In genomic region chr13:110444335-110444734, GRCm38 (mm10) we compare ENCODE assay signal across 23 mouse cellular contexts. TPM values are rescaled to one million over a fixed set of nuclear protein-coding genes. Genes with fewer than 3 reads are reported as not detected.
DNase-seq lines count a peak whose midpoint lies in the region; ATAC-seq and TF ChIP-seq lines count a peak whose summit lies in the region.
"Had no signal": no experiment of that assay in that cellular context is flagged by ENCODE, and none has a peak within 500 bp of the region (broad histone marks: within the 10 kb centered on the region; RNA-seq: fewer than 3 reads in every experiment).

No protein-coding gene starts in this region.

- WGBS in kidney, adult 2 months = 60% methylated on average over 4 of the region's 4 CpGs
- WGBS in lung, embryonic 16.5 days = 42% methylated on average over 4 of the region's 4 CpGs
- 47% methylated on average over 4 of the region's 4 CpGs for WGBS in stomach, embryonic 16.5 days

- H3K27me3 ChIP-seq in kidney, adult 2 months (replicated peaks; ENCODE audit: control insufficient read depth, insufficient read depth, low read length) = no peaks in the 10 kb centered on the region
- no peaks in the 10 kb centered on the region for H3K27me3 ChIP-seq in lung, embryonic 16.5 days (ENCODE audit: control insufficient read depth, insufficient read depth, low read depth, low read length)
- no peaks in the 10 kb centered on the region for H3K27me3 ChIP-seq in stomach, embryonic 16.5 days (ENCODE audit: control insufficient read depth, insufficient read depth, low read length)
- H3K27me3 ChIP-seq: neural tube, embryonic 13.5 days had no signal

- no peak for TF ChIP-seq CTCF in kidney, adult 2 months (conservative IDR thresholded peaks at IDR 0.05; ENCODE audit: insufficient read depth, insufficient read length, low read depth, low read length)

- peak; percentile 53 for ATAC-seq in lung, embryonic 16.5 days (ENCODE audit: low read depth)
- ATAC-seq in stomach, embryonic 16.5 days (ENCODE audit: insufficient read depth, low FRiP score) = peak; percentile 50; the same call in 1 of the 2 replicates
- ATAC-seq: CD4-positive, CD25-positive, alpha-beta regulatory T cell, adult 4 months; forebrain, embryonic 16.5 days; intestine, postnatal 0 days; midbrain, embryonic 13.5 days had no signal

- peaks cover 4% of the 10 kb centered on the region; the same call in 1 of the 2 replicates for H3K4me1 ChIP-seq in kidney, adult 2 months (ENCODE audit: control insufficient read depth, insufficient read depth, low read length)
- peaks cover 19% of the 10 kb centered on the region for H3K4me1 ChIP-seq in lung, embryonic 16.5 days (replicated peaks; ENCODE audit: control insufficient read depth, insufficient read depth, low read length)
- peaks cover 13% of the 10 kb centered on the region; the same call in 1 of the 2 replicates for H3K4me1 ChIP-seq in stomach, embryonic 16.5 days (ENCODE audit: control insufficient read depth, insufficient read depth, low read length)

- H3K4me2 ChIP-seq in lung, embryonic 16.5 days (ENCODE audit: low read depth, low read length) = no peak overlapping the region
- H3K4me2 ChIP-seq in stomach, embryonic 16.5 days (ENCODE audit: low read depth, low read length) = no peak overlapping the region
- H3K4me2 ChIP-seq: hindbrain, embryonic 14.5 days; midbrain, embryonic 13.5 days; neural tube, embryonic 13.5 days had no signal

- H3K9me3 ChIP-seq in lung, embryonic 16.5 days (ENCODE audit: control insufficient read depth, low read length) = no peaks in the 10 kb centered on the region
- no peaks in the 10 kb centered on the region for H3K9me3 ChIP-seq in stomach, embryonic 16.5 days (replicated peaks; ENCODE audit: control insufficient read depth, low read length)
- H3K9me3 ChIP-seq: heart, embryonic 10.5 days; midbrain, embryonic 13.5 days; neural tube, embryonic 13.5 days had no signal

- H3K27ac ChIP-seq in kidney, adult 2 months (ENCODE audit: insufficient read depth, low read depth, low read length) = no peak overlapping the region
- H3K27ac ChIP-seq in lung, embryonic 16.5 days (ENCODE audit: low read length) = peak overlapping the region; percentile 31; the same call in 1 of the 2 replicates
- no peak overlapping the region for H3K27ac ChIP-seq in stomach, embryonic 16.5 days (ENCODE audit: low read length)
- H3K27ac ChIP-seq: hindbrain, embryonic 14.5 days; liver, embryonic 14.5 days; macrophage; midbrain, embryonic 13.5 days; neural tube, embryonic 13.5 days had no signal

- H3K36me3 ChIP-seq in kidney, adult 2 months (ENCODE audit: control insufficient read depth, insufficient read depth, low read length) = no peaks in the 10 kb centered on the region
- no peaks in the 10 kb centered on the region for H3K36me3 ChIP-seq in lung, embryonic 16.5 days (ENCODE audit: control insufficient read depth, insufficient read depth, low read length)
- no peaks in the 10 kb centered on the region for H3K36me3 ChIP-seq in stomach, embryonic 16.5 days (ENCODE audit: control insufficient read depth, insufficient read depth, low read length)
- H3K36me3 ChIP-seq: heart, embryonic 10.5 days; midbrain, embryonic 13.5 days; neural tube, embryonic 13.5 days had no signal

- no peak for TF ChIP-seq POLR2A in kidney, adult 2 months (IDR thresholded peaks at IDR 0.05; ENCODE audit: low read depth, low read length)

- H3K4me3 ChIP-seq in kidney, adult 2 months (ENCODE audit: insufficient read depth, low read depth, low read length) = no peak overlapping the region
- H3K4me3 ChIP-seq in lung, embryonic 16.5 days (ENCODE audit: low read length) = no peak overlapping the region
- H3K4me3 ChIP-seq in stomach, embryonic 16.5 days (replicated peaks; ENCODE audit: low read length) = no peak overlapping the region
- H3K4me3 ChIP-seq: erythroblast, embryonic 14.5 days; heart, embryonic 10.5 days; midbrain, embryonic 13.5 days; neural tube, embryonic 13.5 days had no signal

- peak; percentile 20 for DNase-seq in kidney, adult 2 months
- no peak for DNase-seq in kidney, postnatal 4 days
- DNase-seq in lung, postnatal 4 days = no peak
- peak; percentile 25 for DNase-seq in brain, adult 2 months (ENCODE audit: low read depth, low spot score)
- no peak for DNase-seq in right cerebral cortex, adult 18-20 months
- DNase-seq: cerebellum, adult 2 months; gastrocnemius, postnatal 14 days; layer of hippocampus, adult 9-11 months; liver; right cerebral cortex, postnatal 14 days; thymus, postnatal 4 days had no signal

- no peak overlapping the region for H3K9ac ChIP-seq in lung, embryonic 16.5 days (ENCODE audit: low read length)
- H3K9ac ChIP-seq in stomach, embryonic 16.5 days (ENCODE audit: low read length) = no peak overlapping the region
- H3K9ac ChIP-seq: hindbrain, embryonic 14.5 days; liver, embryonic 14.5 days; midbrain, embryonic 13.5 days; neural tube, embryonic 13.5 days had no signal

RNA-seq across cellular contexts. Expression of gene Plk2, which starts 49.5 kb away (rescaled TPM):
- 4.5 and 5.4 TPM in 2 replicates for polyA plus RNA-seq in kidney, adult 2 months (2012; rRNA removed)
- 257 and 267 TPM in 2 replicates for polyA plus RNA-seq in lung, embryonic 16.5 days (2015; fragmentation: Nextera tagmentation; extraction: Ambion mirVana)
- 115 and 120 TPM in 2 replicates for polyA plus RNA-seq in stomach, embryonic 16.5 days (2015; fragmentation: Nextera tagmentation; extraction: Ambion mirVana)
- polyA plus RNA-seq: erythroblast, embryonic 14.5 days had no signal

Comparison
In these comparisons a context has a peak if more than half of its experiments do, and no peak if none do; other contexts are left out.
1. DNase-seq: peak in kidney, adult 2 months (single experiment) and brain, adult 2 months (single experiment); none in kidney, postnatal 4 days (0 of 2), lung, postnatal 4 days (0 of 2) and right cerebral cortex, adult 18-20 months (single experiment).
2. RNA of gene Plk2, which starts 49.5 kb away (polyA plus RNA-seq): 257 to 267 TPM in lung, embryonic 16.5 days and 115 to 120 TPM in stomach, embryonic 16.5 days; 4.5 to 5.4 TPM in kidney, adult 2 months; every median in the first group is over 10 times any median in the second.